Mouse (Mus musculus) G1E (cell line): ENCODE data around the gene Cd8b1. TPM values are rescaled to one million over a fixed set of nuclear protein-coding genes. Genes with fewer than 3 reads are reported as not detected.

Experiments
- ATAC-seq: 2 replicates; pipeline ENCODE4 v1.8.0; 2016; ENCODE audit warnings: mild to moderate bottlenecking; ENCODE audit not compliant: insufficient number of reproducible peaks, poor library complexity, low FRiP score, severe bottlenecking; ENCODE audit errors: extremely low read depth
- DNase-seq: peaks from one replicate; pipeline ENCODE4 v3.0.0; 2012; ENCODE audit warnings: low spot score
- H3K27me3 ChIP-seq: 2 replicates; pipeline ENCODE4 v1.6.1; 2012; ENCODE audit warnings: mild to moderate bottlenecking, low read length, inconsistent platforms; ENCODE audit not compliant: insufficient read depth
- H3K36me3 ChIP-seq: replicated peaks from 2 replicates; pipeline ENCODE3; 2012; ENCODE audit warnings: mild to moderate bottlenecking, inconsistent platforms
- H3K4me1 ChIP-seq: 2 replicates; pipeline ENCODE4 v1.6.1; 2012; ENCODE audit warnings: low read depth, low read length, inconsistent platforms, mixed read lengths; ENCODE audit not compliant: insufficient read depth
- H3K4me3 ChIP-seq: 2 replicates; pipeline ENCODE4 v1.5.1; 2012; ENCODE audit warnings: low read depth, mild to moderate bottlenecking, inconsistent platforms, low read length, moderate library complexity, mixed read lengths
- H3K9me3 ChIP-seq: replicated peaks from 2 replicates; pipeline ENCODE4 v1.6.1; 2012; ENCODE audit warnings: inconsistent platforms
- CTCF ChIP-seq: IDR thresholded peaks from 2 replicates; pipeline ENCODE4 v1.5.1; 2012; ENCODE audit warnings: low read depth, low read length, inconsistent platforms, mixed read lengths
- GATA1 ChIP-seq: IDR thresholded peaks from 2 replicates; pipeline ENCODE4 v1.6.1; 2012; ENCODE audit warnings: borderline replicate concordance, low read length, inconsistent platforms, mixed read lengths
- GATA2 ChIP-seq: IDR thresholded peaks from 2 replicates; pipeline ENCODE4 v1.6.1; 2012; ENCODE audit warnings: low read depth, low read length, inconsistent platforms, borderline replicate concordance
- POLR2AphosphoS5 ChIP-seq: IDR thresholded peaks from 2 replicates; pipeline ENCODE4 v1.6.1; 2012; ENCODE audit warnings: low read depth, low read length, inconsistent platforms; ENCODE audit not compliant: insufficient replicate concordance
- TAL1 ChIP-seq: conservative IDR thresholded peaks from 2 replicates; pipeline ENCODE4 v1.6.1; 2012; ENCODE audit warnings: low read depth, low read length, inconsistent platforms, mixed read lengths
- polyA plus RNA-seq: library from polyadenylated mRNA; stranded (reverse); fragments of >175 nt; gene quantifications from 2 replicates; pipeline ENCODE4 v1.2.3, GENCODE M21; 2012
- total RNA-seq, 2 experiments: library from RNA; stranded (forward) in 1 of 2; stranded (reverse) in 1 of 2; fragments of 200-1000 nt in 1 of 2; fragments of >200 nt in 1 of 2; fragmentation: Nextera tagmentation in 1 of 2; gene quantifications; 2 replicates each; pipeline ENCODE4 v1.2.3; 2014 to 2017

The Cd8b1 gene
- total and polyA plus RNA-seq, 3 experiments, result 0.11 TPM; not detected in 2

DNA sequence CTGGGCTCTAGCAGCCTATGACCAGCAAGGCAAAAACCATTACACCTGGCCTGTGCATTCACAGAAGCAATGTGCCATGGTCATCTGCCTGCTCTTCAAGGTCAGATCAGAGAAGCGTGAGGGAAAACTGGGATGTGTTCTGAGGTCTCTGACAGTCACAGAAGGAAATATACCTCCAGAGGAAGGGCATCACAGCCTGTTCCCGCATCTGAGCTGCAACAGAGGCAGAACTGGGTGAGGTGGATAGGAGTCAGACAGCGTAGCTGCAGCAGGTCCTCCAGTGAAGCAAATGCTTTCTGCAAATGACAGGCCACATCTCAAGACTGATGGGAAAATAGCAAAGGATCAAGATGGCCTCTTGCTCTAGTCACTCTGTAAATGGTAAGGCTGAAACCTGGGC lies 16.4 kb downstream of the Cd8b1 start:
- peaks cover 17% of the 10 kb centered on the region for H3K27me3 ChIP-seq
- no peaks in the 10 kb centered on the region for H3K4me1 ChIP-seq
- no peak for TF ChIP-seq GATA2
- TF ChIP-seq POLR2AphosphoS5, result no peak
- TF ChIP-seq GATA1, result no peak
- no peak for TF ChIP-seq TAL1
- no peak for TF ChIP-seq CTCF
- no peak overlapping the region for H3K4me3 ChIP-seq
- no peak for ATAC-seq
- H3K36me3 ChIP-seq, result no peaks in the 10 kb centered on the region
- no peaks in the 10 kb centered on the region for H3K9me3 ChIP-seq
- DNase-seq, result no peak

DNA sequence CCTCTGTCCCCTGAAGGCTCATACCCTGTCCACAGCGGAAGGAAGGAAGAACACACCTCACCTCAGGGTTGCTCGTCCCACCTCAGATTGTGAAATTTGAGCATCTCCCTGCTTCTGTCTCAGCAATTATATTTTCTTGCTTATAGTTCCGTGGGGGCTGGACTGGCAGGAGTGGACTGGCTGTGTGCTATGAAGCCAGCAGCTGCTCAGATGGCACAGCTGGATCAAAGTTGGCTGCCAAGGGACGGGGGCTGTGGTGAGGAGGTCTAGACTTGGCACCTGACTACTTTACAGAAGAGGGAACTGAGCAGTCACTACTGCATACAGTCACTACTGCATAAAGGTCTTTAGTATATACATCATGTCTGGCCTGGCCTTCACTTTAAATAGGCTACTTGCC lies 16.8 kb downstream of the Cd8b1 start:
- no peaks in the 10 kb centered on the region for H3K4me1 ChIP-seq
- TF ChIP-seq GATA2 (no peak), TAL1 (no peak), GATA1 (no peak), CTCF (no peak), POLR2AphosphoS5 (no peak)
- no peaks in the 10 kb centered on the region for H3K9me3 ChIP-seq
- H3K36me3 ChIP-seq, result no peaks in the 10 kb centered on the region
- H3K4me3 ChIP-seq, result no peak overlapping the region
- H3K27me3 ChIP-seq, result peaks cover 17% of the 10 kb centered on the region
- ATAC-seq, result no peak
- no peak for DNase-seq

DNA sequence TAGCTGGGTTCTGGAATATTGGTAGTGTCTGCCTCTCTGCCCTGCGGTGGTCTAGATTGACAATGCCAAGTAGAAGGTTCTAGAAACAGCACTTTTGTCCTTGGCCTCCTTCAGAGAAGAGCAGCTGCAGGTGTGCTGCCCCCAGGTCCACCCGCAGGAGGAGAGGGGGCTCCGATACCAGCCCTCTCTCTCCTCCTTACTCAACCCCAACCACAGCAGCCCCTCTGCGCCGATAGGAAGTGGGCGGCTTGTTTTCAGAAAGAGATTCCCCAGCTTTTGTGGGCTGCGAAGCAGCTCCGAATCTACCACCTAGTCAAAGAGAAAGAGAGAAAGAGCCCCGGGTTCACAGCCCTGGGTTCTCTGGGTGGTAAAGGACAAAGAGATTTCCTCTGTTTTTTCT lies 18.6 kb downstream of the Cd8b1 start:
- Histone ChIP-seq H3K27me3 (peaks cover 14% of the 10 kb centered on the region), H3K4me1 (no peaks in the 10 kb centered on the region), H3K36me3 (no peaks in the 10 kb centered on the region), H3K9me3 (no peaks in the 10 kb centered on the region), H3K4me3 (no peak overlapping the region)
- no peak for ATAC-seq
- TF ChIP-seq TAL1, result no peak
- no peak for TF ChIP-seq GATA2
- no peak for TF ChIP-seq CTCF
- no peak for TF ChIP-seq GATA1
- no peak for DNase-seq

DNA sequence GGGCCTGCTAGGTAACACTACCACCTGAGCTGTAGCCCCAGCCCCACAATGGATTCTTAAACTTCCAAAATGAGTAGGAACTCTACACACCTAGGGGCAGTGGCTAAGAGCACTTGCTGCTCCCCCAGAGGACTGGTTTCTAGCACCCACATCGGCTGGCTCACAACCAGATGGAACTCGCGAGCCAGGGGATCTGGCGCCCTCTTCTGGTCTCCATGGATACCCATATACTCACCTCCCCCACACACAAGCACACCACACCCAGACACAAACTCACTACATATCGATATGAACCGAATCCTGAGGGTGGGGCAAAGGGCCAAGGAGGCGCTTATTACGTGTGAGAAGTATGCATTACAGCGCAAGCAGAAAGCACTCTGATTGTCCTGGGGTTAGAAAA lies 25.4 kb downstream of the Cd8b1 start:
- Histone ChIP-seq H3K36me3 (no peaks in the 10 kb centered on the region), H3K27me3 (peaks cover 6% of the 10 kb centered on the region; the same call in 1 of the 2 replicates), H3K4me3 (no peak overlapping the region), H3K4me1 (no peaks in the 10 kb centered on the region), H3K9me3 (peaks cover 5% of the 10 kb centered on the region; the same call in 1 of the 2 replicates)
- TF ChIP-seq CTCF (no peak), TAL1 (no peak), GATA2 (no peak), POLR2AphosphoS5 (no peak), GATA1 (no peak)
- ATAC-seq, result no peak
- no peak for DNase-seq

DNA sequence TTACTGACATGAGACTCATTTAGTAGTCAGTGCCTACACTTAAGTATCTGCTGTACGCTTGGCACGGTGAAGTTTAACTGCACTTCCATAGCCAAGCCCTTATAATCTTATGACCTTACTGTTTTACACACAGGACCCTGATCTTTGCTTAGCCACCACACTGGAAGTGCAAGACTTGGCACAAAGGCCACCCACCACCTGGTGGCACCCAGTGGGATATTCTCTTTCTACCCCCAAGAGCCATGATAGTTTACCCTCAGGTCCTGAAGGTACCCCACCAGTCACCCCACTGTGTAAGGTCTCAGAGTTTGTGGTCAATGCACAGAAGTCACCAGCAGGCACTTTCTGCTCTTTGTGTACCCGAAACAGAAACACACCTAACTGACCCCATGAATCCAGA lies 28.6 kb downstream of the Cd8b1 start:
- TF ChIP-seq CTCF, result no peak
- TF ChIP-seq GATA1, result no peak
- no peak for TF ChIP-seq TAL1
- no peak for TF ChIP-seq POLR2AphosphoS5
- TF ChIP-seq GATA2, result no peak
- no peak for ATAC-seq
- DNase-seq, result no peak
- Histone ChIP-seq H3K9me3 (peaks cover 5% of the 10 kb centered on the region; the same call in 1 of the 2 replicates), H3K4me3 (no peak overlapping the region), H3K27me3 (peaks cover 16% of the 10 kb centered on the region), H3K36me3 (no peaks in the 10 kb centered on the region), H3K4me1 (no peaks in the 10 kb centered on the region)

DNA sequence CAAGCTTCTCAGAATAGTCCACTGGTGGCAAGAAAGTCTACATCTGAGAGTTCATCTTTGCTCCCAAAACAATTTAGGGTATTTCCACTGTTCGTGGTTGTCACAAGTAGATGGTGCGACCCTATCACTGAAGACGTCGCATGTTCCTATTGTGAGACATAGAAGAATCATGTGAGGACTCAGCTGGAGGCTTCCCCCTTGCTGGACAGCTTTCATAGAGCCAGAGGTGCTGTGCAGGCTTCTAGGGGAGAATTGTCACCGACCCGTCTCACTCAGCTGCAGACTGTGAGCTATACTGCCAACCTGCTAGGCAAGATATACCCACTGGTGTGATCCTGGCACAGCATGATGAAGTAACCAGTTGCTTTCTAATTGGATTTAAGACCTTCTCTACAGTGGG lies 29.6 kb downstream of the Cd8b1 start:
- H3K4me3 ChIP-seq, result no peak overlapping the region
- peaks cover 16% of the 10 kb centered on the region for H3K27me3 ChIP-seq
- no peaks in the 10 kb centered on the region for H3K4me1 ChIP-seq
- ATAC-seq (no peak), DNase-seq (no peak)
- peaks cover 5% of the 10 kb centered on the region; the same call in 1 of the 2 replicates for H3K9me3 ChIP-seq
- TF ChIP-seq POLR2AphosphoS5, result no peak
- TF ChIP-seq GATA1, result no peak
- TF ChIP-seq GATA2, result no peak
- TF ChIP-seq CTCF, result no peak
- no peak for TF ChIP-seq TAL1
- no peaks in the 10 kb centered on the region for H3K36me3 ChIP-seq

DNA sequence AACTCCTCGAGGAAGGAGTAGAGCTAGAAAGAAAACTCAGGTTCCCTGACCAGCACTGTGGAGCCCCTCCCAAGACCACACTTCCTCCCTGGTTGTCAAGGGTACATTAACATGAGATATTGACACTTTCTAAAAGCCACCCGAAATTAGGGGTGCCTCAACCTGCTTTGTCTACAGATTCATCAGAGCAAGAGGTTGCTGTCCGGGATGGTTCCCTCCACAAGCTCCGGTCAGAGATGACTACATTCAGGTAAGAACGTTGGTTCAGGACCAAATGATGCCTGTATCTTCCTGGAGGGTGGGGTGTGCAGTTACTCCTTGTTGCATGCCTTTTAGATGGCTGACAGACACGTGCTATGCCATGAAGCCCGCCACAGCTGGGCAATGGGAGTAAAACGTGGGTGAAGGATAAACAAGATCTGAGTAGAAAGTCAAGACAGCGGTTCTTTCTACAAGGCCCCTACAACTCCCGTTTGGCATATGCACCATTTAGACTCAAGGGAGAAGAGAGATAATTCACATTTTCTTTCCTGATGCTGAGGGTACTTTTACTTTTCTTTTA lies 30.4 kb downstream of the Cd8b1 start:
- peaks cover 2% of the 10 kb centered on the region; the same call in 1 of the 2 replicates for H3K9me3 ChIP-seq
- no peak for ATAC-seq
- H3K36me3 ChIP-seq, result no peaks in the 10 kb centered on the region
- no peaks in the 10 kb centered on the region for H3K4me1 ChIP-seq
- no peak overlapping the region for H3K4me3 ChIP-seq
- TF ChIP-seq CTCF, result no peak
- TF ChIP-seq GATA1, result no peak
- TF ChIP-seq TAL1, result no peak
- no peak for TF ChIP-seq POLR2AphosphoS5
- no peak for TF ChIP-seq GATA2
- peaks cover 16% of the 10 kb centered on the region for H3K27me3 ChIP-seq
- DNase-seq, result no peak
